Mouse (Mus musculus): ENCODE results near the gene Foxo3. TPM values are rescaled to one million over a fixed set of nuclear protein-coding genes. Genes with fewer than 3 reads are reported as not detected.

The Foxo3 gene
- total RNA-seq, 1 experiment from 2014 or later: 80.1 TPM

DNA sequence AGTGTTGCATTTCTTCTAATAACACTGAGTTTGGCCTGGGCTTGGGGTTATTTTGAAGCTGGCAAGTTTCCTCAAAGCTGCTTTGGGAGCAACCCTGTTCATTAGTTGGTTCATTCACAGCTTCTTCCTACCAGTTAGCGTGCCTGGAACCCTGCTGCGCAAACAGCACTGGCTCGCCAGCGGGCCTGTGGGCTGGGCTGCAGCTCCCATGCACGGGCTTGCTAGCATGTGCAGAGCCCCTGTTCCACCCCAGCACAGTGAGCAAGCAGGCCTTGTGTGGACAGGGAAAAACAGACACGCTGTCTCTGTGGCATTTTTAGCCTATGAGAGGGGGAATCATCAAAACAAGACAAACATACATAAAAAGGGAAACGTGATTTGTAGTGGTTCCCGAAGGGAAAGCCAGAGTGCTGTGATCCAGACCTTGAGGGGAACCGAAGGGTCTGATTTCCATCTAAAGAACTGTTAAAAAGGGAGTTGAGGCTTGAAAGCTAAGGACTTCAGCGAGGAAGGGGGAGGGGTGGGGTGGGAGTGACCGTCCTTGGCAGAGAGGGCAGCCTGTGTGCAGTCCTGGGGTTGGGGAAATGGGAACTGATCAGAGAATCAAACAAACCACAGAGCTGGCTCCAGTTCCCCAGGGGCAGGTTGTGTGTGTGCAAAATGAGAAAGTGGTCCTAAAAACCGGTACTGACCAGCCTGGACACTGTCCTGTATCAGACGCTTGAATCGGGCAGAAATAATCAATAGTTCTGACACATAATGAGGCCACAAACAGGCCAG lies 123.9 kb downstream of the Foxo3 start:
- no peak for ATAC-seq (ENCODE audit: extremely low read depth, insufficient number of reproducible peaks, low FRiP score, poor library complexity, severe bottlenecking)

DNA sequence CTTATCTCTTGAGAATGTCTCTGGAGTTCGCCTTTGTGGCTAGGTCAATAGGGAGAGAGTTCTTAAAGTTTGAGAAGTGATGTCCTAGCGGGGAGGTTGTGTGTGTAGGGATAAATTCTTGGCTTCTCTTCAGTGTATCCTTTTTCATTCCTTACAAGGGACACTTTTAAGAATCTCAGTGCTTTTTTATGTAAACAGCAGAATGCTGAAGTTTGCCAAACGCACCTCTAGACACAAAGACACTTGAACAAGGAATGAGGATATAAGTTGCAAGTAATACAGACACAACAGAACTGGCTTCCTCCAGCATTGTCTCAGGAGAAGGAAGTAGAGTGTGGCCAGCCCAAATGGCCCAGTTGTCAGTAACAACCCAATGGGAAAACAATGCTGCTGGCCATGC lies 126.8 kb downstream of the Foxo3 start:
- ATAC-seq (ENCODE audit: extremely low read depth, insufficient number of reproducible peaks, low FRiP score, poor library complexity, severe bottlenecking): no peak

- no peak for ATAC-seq (ENCODE audit: extremely low read depth, insufficient number of reproducible peaks, low FRiP score, poor library complexity, severe bottlenecking)
These were observed 128.2 kb downstream of the Foxo3 start for GRCm38 (mm10) chr10:42148326-42148725.

- no peak for ATAC-seq (ENCODE audit: extremely low read depth, insufficient number of reproducible peaks, low FRiP score, poor library complexity, severe bottlenecking)
These were observed 131.3 kb downstream of the Foxo3 start for GRCm38 (mm10) chr10:42145221-42145620.

DNA sequence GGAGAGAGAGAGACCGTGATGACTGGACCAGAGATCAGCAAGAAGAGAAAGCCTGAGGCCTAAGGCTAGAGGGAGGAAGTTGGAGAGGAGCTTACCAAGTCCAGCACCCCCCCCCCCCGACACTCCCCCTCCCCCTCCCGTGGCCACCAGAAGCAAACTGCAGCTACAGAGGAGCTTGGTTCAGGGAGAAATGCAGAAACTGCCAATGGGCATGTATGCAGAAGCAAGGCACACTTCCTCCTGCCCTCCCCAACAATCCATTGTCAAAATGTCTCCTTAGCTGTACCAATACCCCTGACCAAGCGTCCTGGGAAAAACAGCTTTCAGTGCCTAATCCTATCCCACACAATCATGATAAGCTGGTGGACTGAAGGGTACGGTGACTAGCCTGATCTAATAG lies 131.8 kb downstream of the Foxo3 start:
- ATAC-seq (ENCODE audit: extremely low read depth, insufficient number of reproducible peaks, low FRiP score, poor library complexity, severe bottlenecking): no peak

DNA sequence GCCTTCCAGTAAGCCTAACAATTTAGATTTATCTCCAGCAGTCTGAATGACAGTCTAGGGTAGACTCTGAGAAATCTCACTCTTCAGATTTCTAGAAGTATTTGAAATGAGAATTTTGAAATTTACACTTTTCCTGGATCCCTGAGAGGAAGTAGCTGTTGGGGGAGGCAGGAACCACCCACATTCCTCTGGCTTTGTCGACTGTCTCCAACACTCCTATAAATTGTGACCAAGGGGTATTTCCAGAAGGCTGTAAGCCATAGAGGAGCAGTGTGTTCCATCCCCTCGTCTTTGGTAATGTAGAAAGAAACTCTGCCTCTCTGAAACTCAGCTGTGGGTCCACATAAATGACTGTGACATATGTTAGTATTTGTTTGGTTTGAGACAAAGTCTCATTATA lies 132.4 kb downstream of the Foxo3 start:
- ATAC-seq (ENCODE audit: extremely low read depth, insufficient number of reproducible peaks, low FRiP score, poor library complexity, severe bottlenecking): no peak

GRCm38 (mm10) chr10:42142791-42143190 lies 133.8 kb downstream of the Foxo3 start:
- ATAC-seq (ENCODE audit: extremely low read depth, insufficient number of reproducible peaks, low FRiP score, poor library complexity, severe bottlenecking): no peak

- no peak for ATAC-seq (ENCODE audit: extremely low read depth, insufficient number of reproducible peaks, low FRiP score, poor library complexity, severe bottlenecking)
These were observed 134.5 kb downstream of the Foxo3 start for GRCm38 (mm10) chr10:42142081-42142480.

GRCm38 (mm10) chr10:42139749-42140148 lies 136.8 kb downstream of the Foxo3 start:
- ATAC-seq (ENCODE audit: extremely low read depth, insufficient number of reproducible peaks, low FRiP score, poor library complexity, severe bottlenecking): no peak

DNA sequence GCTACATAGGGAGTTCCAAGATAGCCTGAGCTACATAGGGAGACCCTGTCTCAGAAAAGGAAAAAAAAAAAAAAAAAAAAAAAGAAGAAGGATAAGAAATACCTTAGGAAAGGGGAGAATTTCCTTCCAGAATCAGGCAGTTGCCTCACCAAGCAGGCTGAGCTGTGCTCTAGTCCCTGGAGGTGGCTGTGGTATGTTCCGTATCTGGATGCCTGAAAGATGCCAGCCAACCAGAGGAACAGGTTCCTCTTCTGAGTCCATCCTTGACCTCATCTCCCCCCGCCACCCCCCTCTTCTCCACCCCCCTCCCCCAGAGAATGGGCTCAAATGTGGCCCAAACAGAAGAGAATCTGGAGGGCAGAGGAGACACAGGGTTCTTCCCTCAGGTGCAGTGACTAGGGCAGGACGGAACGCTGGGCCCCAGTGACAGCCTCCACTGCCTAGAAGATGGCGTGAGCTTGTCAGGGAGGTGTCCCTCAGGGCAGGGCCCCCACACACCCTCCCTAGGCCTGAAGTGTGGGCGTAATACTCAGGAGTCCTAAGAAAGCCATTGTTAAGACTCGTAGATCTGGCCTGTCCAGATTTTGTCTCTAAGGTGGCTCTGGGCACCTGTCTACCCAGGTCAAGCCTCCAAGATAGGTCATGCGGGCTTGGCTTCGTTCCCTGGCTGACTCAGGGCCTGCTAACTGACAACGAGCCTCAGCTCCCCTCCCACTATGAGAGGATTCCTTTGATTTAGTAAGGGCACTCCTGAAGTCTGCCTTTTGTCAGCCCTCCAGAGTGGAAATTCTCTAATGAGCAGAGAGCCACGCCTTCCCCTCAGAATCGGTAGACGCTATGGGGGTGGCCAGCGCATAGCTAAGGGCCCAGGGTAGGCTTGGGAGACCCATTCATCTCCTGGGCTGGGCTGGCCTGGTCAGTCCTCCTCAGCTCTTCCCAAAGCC lies 141.5 kb downstream of the Foxo3 start:
- ATAC-seq (ENCODE audit: extremely low read depth, insufficient number of reproducible peaks, low FRiP score, poor library complexity, severe bottlenecking): no peak

Other genes with a start within 250 kb of the Foxo3 start
- gene Afg1l, start 201.8 kb upstream of the Foxo3 start, total RNA-seq (2017): 6.4 and 7.1 TPM in 2 replicates
- gene Snx3, start 225.3 kb upstream of the Foxo3 start, total RNA-seq (2017): 62.6 and 71.9 TPM in 2 replicates

Measured in neutrophil, adult 5-6 weeks (primary cell).